Mouse (Mus musculus) embryonic facial prominence, embryonic 13.5 days (tissue): ENCODE results near the gene Ttf1. TPM values are rescaled to one million over a fixed set of nuclear protein-coding genes. Genes with fewer than 3 reads are reported as not detected.
"Not testable (repeated sequence)": the region's sequence is repeated elsewhere in the genome, so short reads cannot be mapped to it uniquely, and the experiment has no call there.

ENCODE experiments used
- ATAC-seq: fragments of 200-750 bp; cut with Nextera tagmentation; 2 replicates; pipeline ENCODE4 v1.8.0; 2017; ENCODE audit warnings: low read depth; ENCODE audit not compliant: insufficient number of reproducible peaks, insufficient read depth, low FRiP score, low TSS enrichment
- H3K27ac ChIP-seq: fragments of 300-500 bp; sonication (generic); 2 replicates; pipeline ENCODE4 v1.5.1; 2015; ENCODE audit warnings: moderate library complexity, mild to moderate bottlenecking, inconsistent platforms
- H3K27me3 ChIP-seq: fragments of 300-500 bp; sonication (generic); 2 replicates; pipeline ENCODE4 v1.6.1; 2015; ENCODE audit warnings: mild to moderate bottlenecking, inconsistent platforms
- H3K36me3 ChIP-seq: fragments of 300-500 bp; sonication (generic); 2 replicates; pipeline ENCODE4 v1.6.1; 2015; ENCODE audit warnings: mild to moderate bottlenecking, inconsistent platforms
- H3K4me1 ChIP-seq: fragments of 300-500 bp; sonication (generic); 2 replicates; pipeline ENCODE4 v1.6.1; 2015; ENCODE audit warnings: inconsistent platforms
- H3K4me2 ChIP-seq: fragments of 300-500 bp; sonication (generic); 2 replicates; pipeline ENCODE4 v1.6.1; 2015; ENCODE audit warnings: moderate library complexity, mild to moderate bottlenecking, inconsistent platforms
- H3K4me3 ChIP-seq: fragments of 300-500 bp; sonication (generic); 2 replicates; pipeline ENCODE4 v1.5.1; 2015; ENCODE audit warnings: mild to moderate bottlenecking, inconsistent platforms
- H3K9ac ChIP-seq: fragments of 300-500 bp; sonication (generic); 2 replicates; pipeline ENCODE4 v1.6.1; 2015; ENCODE audit warnings: mild to moderate bottlenecking, inconsistent platforms
- H3K9me3 ChIP-seq: fragments of 300-500 bp; sonication (generic); 2 replicates; pipeline ENCODE4 v1.6.1; 2016; ENCODE audit warnings: inconsistent platforms
- WGBS: fragments of 180-500 bp; shearing (Covaris S2); methylation state at CpG from one replicate; pipeline ENCODE4 v1.1.7; 2015; ENCODE audit warnings: mixed read lengths; 5-methylcytosine and 5-hydroxymethylcytosine counted together
- polyA plus RNA-seq: library from polyadenylated mRNA; unstranded; fragments of >200 nt; fragmentation: Nextera tagmentation; extraction: Ambion mirVana; gene quantifications from 2 replicates; pipeline ENCODE4 v1.2.1, GENCODE M21; 2015

The Ttf1 gene
- polyA plus RNA-seq, 1 experiment from 2014 or later: 11.5 TPM

DNA sequence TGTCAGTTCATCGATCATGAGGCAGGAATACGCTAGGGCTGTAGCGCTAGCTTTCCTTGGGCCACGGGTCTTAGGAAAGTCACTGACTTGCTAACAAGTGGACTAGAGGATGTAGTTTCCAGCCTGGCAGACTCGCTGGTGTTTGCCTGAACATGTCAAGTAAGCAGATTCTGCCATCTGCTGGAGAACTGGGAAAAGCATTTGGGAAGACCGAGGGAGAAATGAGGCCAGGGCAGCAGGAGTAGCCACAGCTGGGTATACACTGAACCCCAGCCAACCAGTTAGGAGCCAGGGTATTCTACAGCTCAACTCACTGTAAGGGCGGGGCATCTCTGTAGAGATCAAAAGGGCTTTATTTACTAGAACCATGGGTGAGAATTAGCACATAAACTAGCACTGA lies 6.3 kb downstream of the Ttf1 start:
- ATAC-seq: no peak
- Histone ChIP-seq H3K27me3 (no peaks in the 10 kb centered on the region), H3K9me3 (no peaks in the 10 kb centered on the region), H3K27ac (no peak overlapping the region), H3K9ac (no peak overlapping the region), H3K36me3 (peaks cover 44% of the 10 kb centered on the region), H3K4me1 (peaks cover 3% of the 10 kb centered on the region), H3K4me3 (no peak overlapping the region), H3K4me2 (no peak overlapping the region)
- 55% methylated on average over 7 of the region's 7 CpGs for WGBS

DNA sequence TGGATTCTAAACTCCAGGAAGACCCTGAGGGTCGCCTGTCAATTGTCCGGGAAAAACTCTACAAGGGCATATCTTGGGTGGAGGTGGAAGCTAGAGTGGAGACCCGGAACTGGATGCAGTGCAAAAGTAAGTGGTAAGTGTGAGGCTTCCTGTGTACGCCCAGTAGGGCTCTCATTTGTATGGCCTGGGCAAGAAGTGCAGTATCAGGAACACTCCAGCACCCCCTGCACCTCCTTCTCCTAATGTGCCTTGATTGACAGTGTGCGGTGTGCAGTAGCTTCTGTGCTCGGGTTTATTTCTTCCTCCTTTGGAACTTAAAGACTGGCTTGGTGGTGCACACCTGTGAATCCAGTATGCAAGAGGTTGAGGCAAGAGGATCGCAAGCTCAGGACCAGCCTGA lies 14.6 kb downstream of the Ttf1 start:
- Histone ChIP-seq H3K4me3 (no peak overlapping the region), H3K4me2 (no peak overlapping the region), H3K4me1 (no peaks in the 10 kb centered on the region), H3K9ac (no peak overlapping the region), H3K9me3 (no peaks in the 10 kb centered on the region), H3K27ac (no peak overlapping the region), H3K27me3 (no peaks in the 10 kb centered on the region), H3K36me3 (peaks cover 87% of the 10 kb centered on the region)
- whole genome bisulfite sequencing: 91% methylated on average over 7 of the region's 7 CpGs
- ATAC-seq: no peak

GRCm38 (mm10) chr2:29075331-29076070 lies 15.4 kb downstream of the Ttf1 start:
- Histone ChIP-seq H3K9ac (no peak overlapping the region), H3K4me3 (no peak overlapping the region), H3K9me3 (no peaks in the 10 kb centered on the region), H3K36me3 (peaks cover 88% of the 10 kb centered on the region), H3K27me3 (no peaks in the 10 kb centered on the region), H3K4me2 (no peak overlapping the region), H3K4me1 (no peaks in the 10 kb centered on the region), H3K27ac (no peak overlapping the region)
- 92% methylated on average over 11 of the region's 11 CpGs for WGBS
- ATAC-seq: no peak

GRCm38 (mm10) chr2:29076226-29076625 lies 16.2 kb downstream of the Ttf1 start:
- WGBS: 75% methylated on average over 2 of the region's 2 CpGs
- Histone ChIP-seq H3K27ac (no peak overlapping the region), H3K9ac (no peak overlapping the region), H3K27me3 (no peaks in the 10 kb centered on the region), H3K9me3 (no peaks in the 10 kb centered on the region), H3K4me2 (no peak overlapping the region), H3K4me3 (no peak overlapping the region), H3K4me1 (no peaks in the 10 kb centered on the region), H3K36me3 (peaks cover 88% of the 10 kb centered on the region)
- no peak for ATAC-seq

DNA sequence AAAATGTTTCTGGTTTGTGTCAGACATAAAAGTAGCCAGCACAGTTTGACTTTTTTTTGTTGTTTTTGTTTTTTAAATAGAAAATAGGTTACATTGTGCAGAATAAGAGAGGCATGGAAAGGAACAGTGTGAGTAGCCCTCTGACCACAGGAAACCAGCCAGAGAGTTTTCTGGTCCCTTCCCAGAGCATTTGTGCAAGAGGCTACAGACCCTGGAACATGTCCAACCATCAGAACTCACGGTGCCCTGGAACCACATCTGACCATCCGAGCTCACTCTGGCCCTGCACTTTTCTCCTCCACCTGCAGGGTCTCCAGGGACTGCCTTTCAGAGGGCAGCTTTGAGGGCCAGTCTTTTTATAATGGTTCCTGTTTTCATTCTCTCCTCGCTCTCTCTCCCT lies 21.9 kb downstream of the Ttf1 start:
- Histone ChIP-seq H3K4me3 (no peak overlapping the region), H3K27me3 (no peaks in the 10 kb centered on the region), H3K9me3 (no peaks in the 10 kb centered on the region), H3K27ac (no peak overlapping the region), H3K4me1 (no peaks in the 10 kb centered on the region), H3K9ac (no peak overlapping the region), H3K36me3 (peaks cover 91% of the 10 kb centered on the region), H3K4me2 (no peak overlapping the region)
- ATAC-seq: no peak
- 78% methylated on average over 3 of the region's 3 CpGs for WGBS

DNA sequence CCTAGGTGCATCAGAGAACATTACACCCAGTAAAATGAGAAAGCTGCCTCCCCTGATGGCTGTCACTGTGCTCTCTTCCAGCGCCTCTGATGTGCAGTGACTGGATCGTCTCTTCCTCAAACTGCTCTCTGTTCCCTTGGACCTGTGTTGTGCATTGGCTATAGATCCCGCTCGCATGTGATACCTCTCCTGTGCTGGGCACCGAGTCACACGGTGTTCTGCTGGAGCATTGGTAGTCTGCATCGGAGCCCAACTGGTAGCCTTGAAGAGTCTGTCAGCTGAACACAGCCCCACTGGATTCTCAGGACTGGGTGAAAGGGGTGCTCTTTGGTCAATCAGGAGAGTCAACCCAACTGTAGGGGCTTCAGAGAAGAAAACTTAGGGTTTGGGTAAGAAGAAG lies 26.0 kb downstream of the Ttf1 start:
- H3K27me3 ChIP-seq: no peaks in the 10 kb centered on the region
- no peaks in the 10 kb centered on the region for H3K9me3 ChIP-seq
- ATAC-seq: no peak
- WGBS: 95% methylated on average over 7 of the region's 7 CpGs
- H3K36me3 ChIP-seq: peaks cover 63% of the 10 kb centered on the region
- no peak overlapping the region for H3K9ac ChIP-seq
- H3K4me3 ChIP-seq: no peak overlapping the region
- no peak overlapping the region for H3K27ac ChIP-seq
- no peaks in the 10 kb centered on the region for H3K4me1 ChIP-seq
- H3K4me2 ChIP-seq: no peak overlapping the region

DNA sequence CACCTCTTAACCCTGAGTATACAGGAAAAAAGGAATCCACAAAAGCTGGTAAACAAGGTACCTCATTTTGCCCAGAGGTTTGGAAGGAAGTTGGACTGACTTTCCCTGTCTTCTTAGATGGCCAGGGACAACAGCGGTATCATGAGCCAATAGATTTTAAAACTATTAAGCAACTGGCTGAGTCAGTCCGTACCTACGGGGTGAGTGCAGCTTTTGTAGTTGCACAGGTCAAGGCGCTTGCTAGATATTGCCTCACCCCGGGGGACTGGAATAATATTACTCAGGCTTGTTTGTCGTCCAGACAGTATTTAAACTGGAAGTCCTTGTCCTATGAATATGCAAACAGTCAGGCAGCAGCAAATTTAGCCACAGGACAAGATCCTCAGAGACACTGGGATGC lies 29.2 kb downstream of the Ttf1 start:
- not testable (repeated sequence) for H3K9me3 ChIP-seq, H3K27ac ChIP-seq, H3K9ac ChIP-seq, H3K4me1 ChIP-seq, H3K4me2 ChIP-seq, ATAC-seq, H3K27me3 ChIP-seq, H3K4me3 ChIP-seq
- H3K36me3 ChIP-seq: peaks cover 31% of the 10 kb centered on the region
- 86% methylated on average over 6 of the region's 6 CpGs for whole genome bisulfite sequencing

DNA sequence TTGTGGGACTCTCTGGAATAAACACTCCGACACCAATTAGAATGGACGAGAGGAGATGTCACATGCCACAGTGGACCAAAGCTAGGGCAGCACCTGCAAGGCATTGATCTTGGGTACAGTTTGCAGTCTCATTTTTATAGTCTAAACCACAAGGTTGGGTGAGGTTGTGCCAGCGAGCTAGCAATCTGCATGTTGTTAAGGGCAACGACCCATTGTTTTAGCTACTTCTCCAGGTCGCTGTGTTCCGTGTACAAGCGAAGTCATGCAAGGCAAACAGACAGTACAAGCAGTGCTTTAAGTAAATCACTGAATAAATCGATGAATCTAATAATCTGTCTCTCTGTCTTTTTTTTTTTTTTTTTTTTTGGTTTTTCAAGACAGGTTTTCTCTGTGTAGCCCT lies 35.6 kb downstream of the Ttf1 start:
- H3K9me3 ChIP-seq: no peaks in the 10 kb centered on the region
- H3K4me1 ChIP-seq: no peaks in the 10 kb centered on the region; the same call in 1 of the 2 replicates
- no peak overlapping the region for H3K4me3 ChIP-seq
- no peak overlapping the region for H3K27ac ChIP-seq
- H3K27me3 ChIP-seq: no peaks in the 10 kb centered on the region
- WGBS: 90% methylated on average over 8 of the region's 8 CpGs
- no peak for ATAC-seq
- H3K36me3 ChIP-seq: no peaks in the 10 kb centered on the region
- H3K4me2 ChIP-seq: no peak overlapping the region
- no peak overlapping the region for H3K9ac ChIP-seq

DNA sequence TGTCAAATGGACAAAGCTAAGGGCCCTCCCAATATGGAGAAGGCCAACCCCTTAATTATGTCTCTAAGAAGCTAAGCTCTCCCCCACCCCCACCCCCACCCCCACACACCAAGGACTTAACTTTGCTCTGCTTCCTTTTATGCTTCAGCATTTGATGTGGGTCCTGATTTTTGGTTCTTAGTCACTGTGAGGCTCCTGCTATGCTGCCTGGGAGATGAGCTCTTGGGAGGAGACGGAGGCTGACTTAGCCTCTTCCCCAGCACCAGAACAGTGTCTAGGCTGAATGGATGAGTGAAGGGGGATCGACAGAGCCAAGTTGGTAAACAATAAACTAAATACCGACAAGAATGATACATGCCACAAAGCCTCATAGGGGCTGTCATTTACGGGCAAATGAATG lies 36.7 kb downstream of the Ttf1 start:
- no peaks in the 10 kb centered on the region for H3K36me3 ChIP-seq
- no peak overlapping the region for H3K9ac ChIP-seq
- no peak for ATAC-seq
- H3K27ac ChIP-seq: no peak overlapping the region
- H3K4me2 ChIP-seq: no peak overlapping the region
- no peak overlapping the region for H3K4me3 ChIP-seq
- H3K27me3 ChIP-seq: no peaks in the 10 kb centered on the region
- no peaks in the 10 kb centered on the region; the same call in 1 of the 2 replicates for H3K4me1 ChIP-seq
- 68% methylated on average over 4 of the region's 4 CpGs for WGBS
- H3K9me3 ChIP-seq: no peaks in the 10 kb centered on the region

- no peak overlapping the region for H3K4me3 ChIP-seq
- ATAC-seq: no peak
- H3K27me3 ChIP-seq: no peaks in the 10 kb centered on the region
- no peaks in the 10 kb centered on the region for H3K9me3 ChIP-seq
- H3K36me3 ChIP-seq: no peaks in the 10 kb centered on the region
- H3K4me1 ChIP-seq: no peaks in the 10 kb centered on the region; the same call in 1 of the 2 replicates
- no peak overlapping the region for H3K4me2 ChIP-seq
- no peak overlapping the region for H3K27ac ChIP-seq
- WGBS: 83% methylated on average over 3 of the region's 3 CpGs
- no peak overlapping the region for H3K9ac ChIP-seq
Observed at GRCm38 (mm10) chr2:29097465-29097864, 37.4 kb downstream of the Ttf1 start.

DNA sequence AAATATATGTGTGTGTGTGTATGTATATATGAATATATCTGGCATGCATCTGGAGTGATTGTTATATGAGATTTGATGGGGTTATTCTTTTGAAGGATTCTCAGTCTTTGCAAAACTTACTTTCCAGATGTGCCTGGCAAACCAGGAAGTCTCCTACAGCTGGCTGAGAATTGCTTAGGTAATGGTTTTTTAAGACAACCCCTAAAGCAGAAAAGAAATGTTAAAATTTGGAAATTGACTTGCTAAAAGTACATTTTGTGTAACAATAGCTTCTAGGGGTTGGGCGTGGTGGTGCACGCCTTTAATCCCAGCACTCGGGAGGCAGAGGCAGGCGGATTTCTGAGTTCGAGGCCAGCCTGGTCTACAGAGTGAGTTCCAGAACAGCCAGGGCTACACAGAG lies 37.9 kb downstream of the Ttf1 start:
- H3K36me3 ChIP-seq, H3K27ac ChIP-seq, H3K4me3 ChIP-seq, ATAC-seq, H3K9ac ChIP-seq, H3K27me3 ChIP-seq, H3K4me2 ChIP-seq, H3K4me1 ChIP-seq, H3K9me3 ChIP-seq: not testable (repeated sequence)
- WGBS: 96% methylated on average over 5 of the region's 5 CpGs

- no peaks in the 10 kb centered on the region; the same call in 1 of the 2 replicates for H3K4me1 ChIP-seq
- ATAC-seq: no peak
- H3K36me3 ChIP-seq: no peaks in the 10 kb centered on the region
- H3K4me2 ChIP-seq: no peak overlapping the region
- H3K27me3 ChIP-seq: no peaks in the 10 kb centered on the region
- H3K4me3 ChIP-seq: no peak overlapping the region
- no peak overlapping the region for H3K27ac ChIP-seq
- H3K9me3 ChIP-seq: no peaks in the 10 kb centered on the region
- WGBS: 77% methylated on average over 8 of the region's 8 CpGs
- H3K9ac ChIP-seq: no peak overlapping the region
Observed at GRCm38 (mm10) chr2:29098786-29099185, 38.7 kb downstream of the Ttf1 start.
